Mouse (Mus musculus) layer of hippocampus, adult 2 months (tissue): ENCODE measurements at regions not wholly inside any gene's neighbourhood (a gene's known extent, or its start where the extent isn't known, plus 50 kb on each side); places are given as distances from the start of the nearest gene placed in this dataset.

Source experiments
- DNase-seq, 2 experiments: peaks; one replicate each; pipeline ENCODE4 v3.0.0; 2022; ENCODE audit warnings: low spot score in 2 of 2
- H3K27ac ChIP-seq: fragments of 200-600 bp; 2 replicates; pipeline ENCODE4 v1.8.1; 2022
- H3K4me3 ChIP-seq: fragments of 200-600 bp; 2 replicates; pipeline ENCODE4 v1.8.1; 2022; ENCODE audit warnings: mild to moderate bottlenecking
- CTCF ChIP-seq: fragments of 200-600 bp; conservative IDR thresholded peaks from 2 replicates; pipeline ENCODE4 v1.8.1; 2022; ENCODE audit warnings: antibody characterized with exemption, mild to moderate bottlenecking, moderate library complexity

GRCm38 (mm10) chr4:37445268-37445667 lies 493.7 kb upstream of the Lingo2 start:
- TF ChIP-seq CTCF: peak; percentile 67
- Histone ChIP-seq H3K27ac (no peak overlapping the region), H3K4me3 (no peak overlapping the region)
- peak in 1 of 2 experiments; percentile 15 for DNase-seq

- no peak overlapping the region for H3K4me3 ChIP-seq
- H3K27ac ChIP-seq: no peak overlapping the region
- DNase-seq: no peak
- TF ChIP-seq CTCF: no peak
These were observed 461.2 kb upstream of the Lingo2 start for GRCm38 (mm10) chr4:37412755-37413154.

- H3K27ac ChIP-seq: no peak overlapping the region
- no peak for DNase-seq
- no peak for TF ChIP-seq CTCF
- no peak overlapping the region for H3K4me3 ChIP-seq
These were observed 436.6 kb upstream of the Lingo2 start for GRCm38 (mm10) chr4:37388118-37388517.

GRCm38 (mm10) chr4:37386882-37387281 lies 435.3 kb upstream of the Lingo2 start:
- Histone ChIP-seq H3K27ac (no peak overlapping the region), H3K4me3 (no peak overlapping the region)
- no peak for TF ChIP-seq CTCF
- no peak for DNase-seq

- no peak for TF ChIP-seq CTCF
- Histone ChIP-seq H3K4me3 (no peak overlapping the region), H3K27ac (no peak overlapping the region)
- DNase-seq: no peak
These were observed 412.7 kb upstream of the Lingo2 start for GRCm38 (mm10) chr4:37364209-37364608.

- Histone ChIP-seq H3K4me3 (no peak overlapping the region), H3K27ac (no peak overlapping the region)
- DNase-seq: no peak
- TF ChIP-seq CTCF: no peak
These were observed 409.7 kb upstream of the Lingo2 start for GRCm38 (mm10) chr4:37361254-37361653.

GRCm38 (mm10) chr4:37338376-37338775 lies 386.8 kb upstream of the Lingo2 start:
- no peak for DNase-seq
- TF ChIP-seq CTCF: no peak
- Histone ChIP-seq H3K4me3 (no peak overlapping the region), H3K27ac (no peak overlapping the region)
